Mouse (Mus musculus): ENCODE data around the gene Frzb.

- no peak for TF ChIP-seq CTCF (IDR thresholded peaks at IDR 0.05; ENCODE audit: low read depth)
- TF ChIP-seq EP300 (IDR thresholded peaks at IDR 0.05; ENCODE audit: low read depth): no peak
These were observed 59.8 kb downstream of the Frzb start for GRCm38 (mm10) chr2:80387668-80388067.

Data from liver, embryonic 14.5 days (tissue).